Mouse (Mus musculus) forebrain, embryonic 14.5 days (tissue): ENCODE results near the gene Adgre5. TPM values are rescaled to one million over a fixed set of nuclear protein-coding genes. Genes with fewer than 3 reads are reported as not detected.

Experiments used
- ATAC-seq: fragments of 200-750 bp; cut with Nextera tagmentation; 2 replicates; pipeline ENCODE4 v1.8.0; 2017; ENCODE audit warnings: mild to moderate bottlenecking, moderate library complexity
- DNase-seq: peaks from one replicate; pipeline ENCODE4 v3.0.0-alpha.2; 2015; ENCODE audit warnings: low spot score
- H3K27ac ChIP-seq: fragments of 300-500 bp; sonication (generic); 2 replicates; pipeline ENCODE4 v1.5.1; 2014; ENCODE audit warnings: low read depth, mild to moderate bottlenecking, control low read depth, low read length, moderate library complexity
- H3K27me3 ChIP-seq: fragments of 300-500 bp; sonication (generic); replicated peaks from 2 replicates; pipeline ENCODE4 v1.6.1; 2014; ENCODE audit warnings: low read length, control low read depth, mixed read lengths; ENCODE audit not compliant: control insufficient read depth, insufficient read depth
- H3K36me3 ChIP-seq: fragments of 300-500 bp; sonication (generic); 2 replicates; pipeline ENCODE4 v1.6.1; 2014; ENCODE audit warnings: low read length, control low read depth; ENCODE audit not compliant: control insufficient read depth, insufficient read depth
- H3K4me1 ChIP-seq: fragments of 300-500 bp; sonication (generic); 2 replicates; pipeline ENCODE4 v1.6.1; 2014; ENCODE audit warnings: antibody characterized with exemption, low read length, control low read depth; ENCODE audit not compliant: control insufficient read depth, insufficient read depth
- H3K4me2 ChIP-seq: fragments of 300-500 bp; sonication (generic); 2 replicates; pipeline ENCODE4 v1.6.1; 2014; ENCODE audit warnings: mild to moderate bottlenecking, control low read depth, low read length
- H3K4me3 ChIP-seq: fragments of 300-500 bp; sonication (generic); 2 replicates; pipeline ENCODE4 v1.5.1; 2014; ENCODE audit warnings: low read depth, low read length, control low read depth
- H3K9ac ChIP-seq: fragments of 300-500 bp; sonication (generic); 2 replicates; pipeline ENCODE4 v1.6.1; 2014; ENCODE audit warnings: mild to moderate bottlenecking, low read length, control low read depth, moderate library complexity
- H3K9me3 ChIP-seq: fragments of 300-500 bp; sonication (generic); replicated peaks from 2 replicates; pipeline ENCODE4 v1.6.1; 2016; ENCODE audit warnings: low read length, control low read depth, mixed read lengths; ENCODE audit not compliant: control insufficient read depth
- WGBS: fragments of 180-500 bp; shearing (Covaris S2); extraction: QIAGEN DNeasy Blood & Tissue Kit; methylation state at CpG from one replicate; pipeline ENCODE4 v1.1.7; 2014; 5-methylcytosine and 5-hydroxymethylcytosine counted together
- polyA plus RNA-seq: library from polyadenylated mRNA; unstranded; fragments of >200 nt; fragmentation: Nextera tagmentation; extraction: Ambion mirVana; gene quantifications from 2 replicates; pipeline ENCODE4 v1.2.1, GENCODE M21; 2014

The Adgre5 gene
- 9.3 and 12.4 TPM in 2 replicates for polyA plus RNA-seq

DNA sequence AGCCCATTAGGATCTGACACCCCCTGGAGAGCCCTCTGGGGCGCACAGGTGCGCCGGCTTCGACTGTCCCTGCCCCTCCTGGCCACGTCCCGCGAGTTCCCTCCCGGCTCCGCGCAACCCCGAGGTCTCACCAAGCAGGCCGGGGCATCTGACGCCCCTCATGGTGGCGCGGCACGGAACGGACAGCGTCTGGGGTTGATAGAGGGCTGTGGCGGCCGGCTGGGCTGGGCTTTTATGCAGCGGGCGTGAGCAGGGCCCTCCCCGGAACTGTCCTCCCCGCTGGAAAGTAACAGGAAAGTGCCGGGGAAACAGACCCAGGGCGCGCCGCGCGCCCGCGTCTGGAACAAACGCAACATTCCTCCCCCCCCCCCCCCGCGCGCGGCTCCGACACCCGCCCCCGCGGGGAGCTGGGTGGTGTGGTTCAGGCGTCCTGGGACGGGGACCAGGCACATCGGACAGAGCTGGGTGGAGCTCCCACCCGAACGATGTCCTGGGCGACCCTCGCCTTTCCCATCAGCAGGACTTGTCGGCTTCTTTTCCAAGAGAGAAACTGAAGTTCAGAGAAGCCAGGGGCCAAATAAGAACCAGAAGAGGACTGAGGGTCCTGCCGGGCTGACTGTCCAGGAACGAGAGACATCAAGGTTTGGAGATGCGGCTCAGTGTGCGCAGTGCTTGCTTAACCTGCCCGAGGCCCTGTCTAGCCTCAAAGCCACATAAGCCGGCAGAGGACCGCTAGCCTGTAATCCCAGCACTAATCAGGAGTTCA is at the start of gene Adgre5:
TSS of gene Adgre5 (minus strand) at position 351 of the 766 bp plus-strand sequence.
- H3K27ac ChIP-seq = no peak within 1 kb of the TSS

DNA sequence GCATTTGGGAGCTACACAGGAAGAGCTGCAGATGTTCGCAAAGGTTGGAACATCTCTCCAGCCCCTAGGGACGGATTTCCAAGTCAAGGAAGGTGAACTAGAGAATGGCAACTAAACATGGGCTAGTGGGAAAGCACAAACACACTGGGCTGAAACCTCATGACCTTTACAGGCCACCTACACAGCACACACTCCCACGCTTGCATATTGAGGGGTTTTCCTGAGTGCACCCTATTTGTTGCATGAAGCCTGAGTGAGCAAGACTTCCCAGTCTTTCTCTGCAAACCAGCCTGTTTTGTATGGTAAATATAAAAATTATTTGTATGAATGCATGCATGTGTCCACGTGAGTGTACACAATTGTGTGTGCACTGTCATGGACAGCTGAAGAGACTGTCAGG is 48.7 kb upstream of the Adgre5 start:
- Histone ChIP-seq H3K4me1 (no peaks in the 10 kb centered on the region), H3K27me3 (no peaks in the 10 kb centered on the region), H3K27ac (no peak overlapping the region), H3K9ac (no peak overlapping the region), H3K36me3 (no peaks in the 10 kb centered on the region), H3K4me2 (no peak overlapping the region), H3K9me3 (no peaks in the 10 kb centered on the region), H3K4me3 (no peak overlapping the region)
- ATAC-seq (no peak), DNase-seq (no peak)
- whole genome bisulfite sequencing = 80% methylated on average over 4 of the region's 4 CpGs

More for the DNA sequence above, at the start of gene Adgre5:
- DNase-seq = no peak
- Histone ChIP-seq H3K4me2 (peak within 1 kb of the TSS; percentile 61), H3K4me1 (0 out of 2 replicates have a peak, but pooled peaks cover 4% of the 10 kb centered on the region), H3K4me3 (peak within 1 kb of the TSS; percentile 33), H3K27me3 (peaks cover 26% of the 10 kb centered on the region; the same call in 1 of the 2 replicates), H3K36me3 (no peaks in the 10 kb centered on the region), H3K9ac (peak within 1 kb of the TSS; percentile 37; the same call in 1 of the 2 replicates), H3K9me3 (no peaks in the 10 kb centered on the region)
- 1% methylated on average over 47 of the region's 56 CpGs for WGBS
- ATAC-seq = peak; percentile 54; the same call in 1 of the 2 replicates

DNA sequence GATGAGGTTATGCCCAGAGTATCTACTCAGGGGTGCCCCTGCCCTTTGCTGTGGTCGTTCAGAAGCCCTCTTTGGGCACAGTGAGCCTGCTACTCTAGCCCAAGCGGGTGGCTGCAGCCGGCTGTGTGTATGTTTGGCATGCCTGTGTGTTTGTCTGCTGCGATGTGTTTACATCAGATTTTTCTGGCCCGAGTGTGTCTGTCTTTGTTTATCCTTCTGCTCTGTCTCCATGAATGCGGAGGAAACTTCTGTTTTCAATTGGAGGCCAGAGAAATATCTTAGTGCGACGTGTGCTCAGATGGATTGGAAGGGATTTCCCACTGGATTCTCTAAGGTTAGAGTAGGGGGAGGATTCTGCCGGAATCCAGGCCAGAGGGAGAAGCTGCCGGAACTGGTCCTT is 43.9 kb upstream of the Adgre5 start:
- ATAC-seq (no peak), DNase-seq (no peak)
- Histone ChIP-seq H3K9me3 (no peaks in the 10 kb centered on the region), H3K4me2 (no peak overlapping the region), H3K27me3 (no peaks in the 10 kb centered on the region), H3K4me1 (no peaks in the 10 kb centered on the region), H3K27ac (no peak overlapping the region), H3K36me3 (no peaks in the 10 kb centered on the region), H3K9ac (no peak overlapping the region), H3K4me3 (no peak overlapping the region)
- WGBS = 81% methylated on average over 10 of the region's 10 CpGs

DNA sequence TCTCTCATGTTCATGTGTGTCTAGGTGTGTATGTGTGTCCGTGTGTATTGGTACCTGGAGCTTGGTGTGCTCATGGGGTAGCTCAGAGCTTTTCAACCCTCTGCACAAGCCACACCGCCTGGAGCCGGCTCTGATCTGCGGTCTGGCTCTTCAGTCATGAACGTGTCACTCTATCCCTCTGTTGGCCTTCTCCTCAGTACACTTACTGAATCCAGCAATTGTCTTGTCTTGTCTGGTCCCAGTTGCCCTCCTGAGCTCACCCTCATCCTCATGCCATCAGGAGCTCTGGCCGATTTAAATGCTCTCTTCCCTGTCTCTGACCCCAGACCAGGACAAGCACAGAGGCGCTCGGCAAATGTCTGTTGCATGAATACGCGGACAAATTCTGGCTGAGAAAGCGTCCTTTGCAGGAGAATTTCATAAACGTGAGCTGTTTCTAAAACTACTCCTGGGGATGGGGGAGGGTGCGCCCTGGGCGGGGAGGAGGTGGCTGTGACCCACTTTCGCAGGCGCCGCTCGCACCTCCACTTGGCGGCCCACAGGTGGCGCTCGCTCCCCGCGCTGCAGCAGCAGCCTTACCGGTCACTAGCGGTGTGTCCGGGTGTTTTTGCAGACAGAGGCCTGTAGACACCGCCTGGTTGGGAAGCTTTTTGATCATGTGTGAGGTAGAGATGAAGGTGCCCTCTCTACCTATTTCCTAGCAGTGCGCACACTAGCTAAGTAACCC is 41.9 kb upstream of the Adgre5 start:
- peak; percentile 79 for DNase-seq
- WGBS = 13% methylated on average over 28 of the region's 28 CpGs
- Histone ChIP-seq H3K4me1 (no peaks in the 10 kb centered on the region), H3K4me2 (peak overlapping the region; percentile 33; the same call in 1 of the 2 replicates), H3K9me3 (no peaks in the 10 kb centered on the region), H3K27ac (no peak overlapping the region), H3K9ac (no peak overlapping the region; the same call in 1 of the 2 replicates), H3K27me3 (no peaks in the 10 kb centered on the region), H3K36me3 (no peaks in the 10 kb centered on the region), H3K4me3 (no peak overlapping the region)
- ATAC-seq = peak; percentile 83

DNA sequence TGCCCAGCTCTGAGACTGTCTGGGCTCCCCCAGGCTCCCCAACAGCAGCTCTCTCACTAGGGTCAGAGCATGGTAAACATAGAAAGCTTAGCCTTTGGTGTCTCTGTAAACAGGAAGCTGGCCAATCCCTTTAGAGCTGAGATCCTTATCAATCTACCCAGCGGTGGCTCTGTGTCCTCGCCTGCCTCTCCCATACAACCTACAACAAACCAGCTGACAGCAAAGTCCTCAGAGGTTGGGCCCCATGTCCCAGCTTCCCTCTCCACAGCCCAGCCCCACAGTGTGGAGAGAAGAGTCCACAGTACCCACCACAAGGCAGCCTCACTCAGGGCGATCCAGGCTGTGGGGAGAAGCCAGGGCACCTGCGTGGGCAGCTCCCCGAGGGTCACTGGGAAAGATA is 38.5 kb upstream of the Adgre5 start:
- 67% methylated on average over 5 of the region's 5 CpGs for WGBS
- DNase-seq (no peak), ATAC-seq (no peak)

DNA sequence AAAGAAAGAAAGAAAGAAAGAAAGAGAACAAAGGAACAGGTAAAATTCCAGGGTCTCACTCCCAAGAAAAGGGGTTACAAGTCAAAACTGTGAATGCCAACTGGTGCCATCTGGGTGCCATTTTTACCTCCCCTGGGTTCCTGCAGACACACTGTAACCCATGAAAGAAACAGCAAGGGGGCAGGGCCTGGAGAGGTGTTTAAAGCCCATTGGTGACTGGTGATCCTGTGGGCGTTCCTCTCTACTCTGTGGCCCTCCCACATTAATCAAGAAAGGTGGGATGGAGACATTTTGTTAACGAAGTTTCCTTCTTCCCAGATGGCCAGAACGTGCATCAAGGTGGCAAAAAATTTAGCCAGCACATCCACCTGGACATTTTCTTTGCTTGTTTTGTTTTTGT is 36.9 kb upstream of the Adgre5 start:
- no peak overlapping the region for H3K4me2 ChIP-seq
- 71% methylated on average over 3 of the region's 3 CpGs for WGBS
- H3K9me3 ChIP-seq = no peaks in the 10 kb centered on the region
- H3K36me3 ChIP-seq = no peaks in the 10 kb centered on the region
- H3K27ac ChIP-seq = no peak overlapping the region
- no peak for ATAC-seq
- no peak overlapping the region for H3K9ac ChIP-seq
- H3K4me1 ChIP-seq = no peaks in the 10 kb centered on the region
- H3K4me3 ChIP-seq = no peak overlapping the region
- DNase-seq = no peak
- H3K27me3 ChIP-seq = no peaks in the 10 kb centered on the region

More for the DNA sequence above, 38.5 kb upstream of the Adgre5 start:
- no peaks in the 10 kb centered on the region for H3K4me1 ChIP-seq
- H3K27ac ChIP-seq = no peak overlapping the region
- no peaks in the 10 kb centered on the region for H3K9me3 ChIP-seq
- no peak overlapping the region for H3K4me3 ChIP-seq
- H3K36me3 ChIP-seq = no peaks in the 10 kb centered on the region
- no peak overlapping the region for H3K9ac ChIP-seq
- H3K27me3 ChIP-seq = no peaks in the 10 kb centered on the region
- no peak overlapping the region for H3K4me2 ChIP-seq

DNA sequence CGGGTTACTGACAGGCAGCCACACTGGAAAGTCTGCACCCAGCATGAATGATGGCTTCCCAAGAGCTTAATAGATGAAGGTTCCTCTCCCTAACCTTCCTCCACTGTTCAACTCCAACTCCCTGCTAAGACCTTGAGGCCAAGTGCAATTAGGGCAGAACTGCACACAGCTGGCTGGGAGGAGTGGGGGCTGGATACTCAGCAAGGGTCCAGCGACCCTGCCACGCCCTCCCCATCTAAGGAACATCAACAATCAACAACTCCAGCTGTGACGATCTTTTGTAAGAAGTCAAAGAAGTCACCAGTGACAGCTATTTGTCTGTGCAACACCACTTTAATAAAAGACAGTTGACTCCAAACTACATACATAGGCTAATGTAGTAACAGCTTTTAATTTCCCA is 35.5 kb upstream of the Adgre5 start:
- H3K9me3 ChIP-seq = no peaks in the 10 kb centered on the region
- peaks cover 2% of the 10 kb centered on the region; the same call in 1 of the 2 replicates for H3K4me1 ChIP-seq
- H3K27me3 ChIP-seq = no peaks in the 10 kb centered on the region
- WGBS = 47% methylated on average over 4 of the region's 4 CpGs
- ATAC-seq (no peak), DNase-seq (no peak)
- H3K4me2 ChIP-seq = no peak overlapping the region
- H3K27ac ChIP-seq = no peak overlapping the region
- H3K9ac ChIP-seq = no peak overlapping the region
- H3K36me3 ChIP-seq = no peaks in the 10 kb centered on the region
- no peak overlapping the region for H3K4me3 ChIP-seq

DNA sequence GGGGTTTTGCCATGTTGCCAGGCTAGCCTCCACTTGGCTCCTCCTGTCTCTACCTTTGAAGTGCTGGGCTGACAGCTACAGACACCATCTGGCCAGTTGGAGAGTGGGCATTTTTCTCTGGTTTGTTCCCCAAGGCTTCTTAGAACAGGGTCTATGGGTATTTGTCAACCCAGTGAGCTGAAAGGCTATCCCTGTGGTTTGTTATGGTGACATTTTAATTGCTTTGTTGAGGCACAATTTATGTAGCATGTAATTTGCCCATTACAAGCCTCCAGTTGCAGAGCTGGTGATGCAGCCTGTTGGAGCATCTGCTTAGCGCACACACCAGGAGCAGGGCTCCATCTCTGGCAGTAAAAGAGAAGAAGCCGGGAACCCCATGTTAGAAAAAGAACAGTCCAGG is 33.1 kb upstream of the Adgre5 start:
- Histone ChIP-seq H3K9ac (no peak overlapping the region), H3K36me3 (no peaks in the 10 kb centered on the region), H3K4me3 (no peak overlapping the region), H3K27ac (no peak overlapping the region), H3K4me2 (no peak overlapping the region), H3K27me3 (no peaks in the 10 kb centered on the region), H3K9me3 (no peaks in the 10 kb centered on the region), H3K4me1 (peaks cover 2% of the 10 kb centered on the region; the same call in 1 of the 2 replicates)
- WGBS = 94% methylated on average over 2 of the region's 2 CpGs
- ATAC-seq (no peak), DNase-seq (no peak)

DNA sequence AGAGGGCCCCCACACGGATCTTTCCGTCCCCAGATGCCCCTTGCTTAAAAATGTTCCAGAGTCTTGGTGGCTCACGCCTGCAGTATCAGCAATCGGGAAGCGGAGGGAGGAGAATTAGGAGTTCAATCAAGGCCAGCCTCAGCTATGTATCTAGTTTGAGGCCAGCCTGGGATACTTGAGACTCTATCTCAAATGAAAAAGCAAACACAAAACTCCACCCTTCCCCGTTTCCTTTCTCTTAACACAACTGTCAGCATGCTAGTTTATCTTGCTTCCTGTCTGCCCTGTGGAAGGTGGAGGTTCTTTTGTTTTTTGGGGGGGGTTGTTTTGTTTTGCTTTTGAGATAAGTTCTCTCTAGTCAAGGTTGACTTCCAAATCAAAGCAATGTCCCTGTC is 32.3 kb upstream of the Adgre5 start:
- no peaks in the 10 kb centered on the region for H3K9me3 ChIP-seq
- H3K4me2 ChIP-seq = peak overlapping the region; percentile 67
- H3K9ac ChIP-seq = no peak overlapping the region
- H3K4me3 ChIP-seq = peak overlapping the region; percentile 32; the same call in 1 of the 2 replicates
- DNase-seq (no peak), ATAC-seq (no peak)
- no peaks in the 10 kb centered on the region for H3K36me3 ChIP-seq
- peaks cover 2% of the 10 kb centered on the region; the same call in 1 of the 2 replicates for H3K4me1 ChIP-seq
- WGBS = 52% methylated on average over 6 of the region's 6 CpGs
- H3K27me3 ChIP-seq = no peaks in the 10 kb centered on the region
- no peak overlapping the region for H3K27ac ChIP-seq
